Mouse (Mus musculus) MEL (cell line): ENCODE measurements around the gene Zdhhc12.

ENCODE experiments used
- POLR2A ChIP-seq, 2 experiments: IDR thresholded peaks; 2 replicates each; pipeline ENCODE4 v1.6.1; 2011 to 2012; ENCODE audit warnings: low read length in 2 of 2, mild to moderate bottlenecking in 2 of 2, control low read depth in 1 of 2, improper control_type of control experiment in 1 of 2, low read depth in 1 of 2, moderate library complexity in 1 of 2; ENCODE audit not compliant: control insufficient read depth in 1 of 2, insufficient read depth in 1 of 2, poor library complexity in 1 of 2
- RAD21 ChIP-seq: IDR thresholded peaks from 2 replicates; pipeline ENCODE4 v1.6.1; 2011; ENCODE audit warnings: mild to moderate bottlenecking, low read depth, low read length, improper control_type of control experiment
- SIN3A ChIP-seq: IDR thresholded peaks from 2 replicates; pipeline ENCODE4 v1.6.1; 2012; ENCODE audit warnings: low read length, improper control_type of control experiment, inconsistent platforms

- TF ChIP-seq RAD21 = no peak
- TF ChIP-seq POLR2A (IDR thresholded peaks at IDR 0.05; ENCODE audit: control insufficient read depth in 1 of 2, insufficient read depth in 1 of 2, low read depth in 1 of 2, low read length in 2 of 2, poor library complexity in 1 of 2) = no peak
- no peak for TF ChIP-seq SIN3A
Measured at GRCm38 (mm10) chr2:30112564-30112963, 19.1 kb upstream of the Zdhhc12 start.
